Mouse (Mus musculus) stomach, postnatal 0 days (tissue): ENCODE measurements around the gene Cdc42ep5. TPM values are rescaled to one million over a fixed set of nuclear protein-coding genes. Genes with fewer than 3 reads are reported as not detected.
"Not testable (repeated sequence)": the region's sequence is repeated elsewhere in the genome, so short reads cannot be mapped to it uniquely, and the experiment has no call there.

Experiments used
- ATAC-seq: fragments of 200-750 bp; cut with Nextera tagmentation; 2 replicates; pipeline ENCODE4 v1.8.0; 2017; ENCODE audit not compliant: low FRiP score, low TSS enrichment
- DNase-seq: peaks from one replicate; pipeline ENCODE4 v3.0.0-alpha.2; 2016; ENCODE audit warnings: low spot score
- H3K27ac ChIP-seq: fragments of 300-500 bp; sonication (generic); replicated peaks from 2 replicates; pipeline ENCODE4 v1.5.1; 2014; ENCODE audit warnings: mild to moderate bottlenecking, control low read depth
- H3K27me3 ChIP-seq: fragments of 300-500 bp; sonication (generic); 2 replicates; pipeline ENCODE4 v1.6.1; 2014; ENCODE audit warnings: low read length; ENCODE audit not compliant: control insufficient read depth, insufficient read depth
- H3K36me3 ChIP-seq: fragments of 300-500 bp; sonication (generic); 2 replicates; pipeline ENCODE4 v1.6.1; 2014; ENCODE audit warnings: low read length, mixed read lengths; ENCODE audit not compliant: control insufficient read depth, insufficient read depth
- H3K4me1 ChIP-seq: fragments of 300-500 bp; sonication (generic); replicated peaks from 2 replicates; pipeline ENCODE4 v1.6.1; 2014; ENCODE audit warnings: antibody characterized with exemption; ENCODE audit not compliant: control insufficient read depth, insufficient read depth
- H3K4me2 ChIP-seq: fragments of 300-500 bp; sonication (generic); replicated peaks from 2 replicates; pipeline ENCODE4 v1.6.1; 2014; ENCODE audit warnings: low read depth, mild to moderate bottlenecking, control low read depth, moderate library complexity
- H3K4me3 ChIP-seq: fragments of 300-500 bp; sonication (generic); 2 replicates; pipeline ENCODE4 v1.5.1; 2014; ENCODE audit warnings: low read depth, low read length, control low read depth
- H3K9ac ChIP-seq: fragments of 300-500 bp; sonication (generic); 2 replicates; pipeline ENCODE4 v1.6.1; 2014; ENCODE audit warnings: mild to moderate bottlenecking, low read length, control low read depth, mixed read lengths
- H3K9me3 ChIP-seq: fragments of 300-500 bp; sonication (generic); 2 replicates; pipeline ENCODE4 v1.6.1; 2016; ENCODE audit warnings: low read length; ENCODE audit not compliant: control insufficient read depth
- CTCF ChIP-seq: IDR thresholded peaks from 2 replicates; pipeline ENCODE4 v1.5.1; 2016; ENCODE audit warnings: antibody characterized with exemption, low read depth, mild to moderate bottlenecking, moderate library complexity
- EP300 ChIP-seq: optimal IDR thresholded peaks from 2 replicates; pipeline ENCODE3; 2016; ENCODE audit warnings: antibody characterized with exemption
- WGBS: fragments of 180-500 bp; shearing (Covaris S2); extraction: QIAGEN DNeasy Blood & Tissue Kit; methylation state at CpG from one replicate; pipeline ENCODE4 v1.1.7; 2014; 5-methylcytosine and 5-hydroxymethylcytosine counted together
- polyA plus RNA-seq: library from polyadenylated mRNA; unstranded; fragments of >200 nt; fragmentation: Nextera tagmentation; extraction: Ambion mirVana; gene quantifications from 2 replicates; pipeline ENCODE4 v1.2.1, GENCODE M21; 2015

Gene Cdc42ep5
- polyA plus RNA-seq, 1 experiment from 2014 or later: 121 TPM

- Histone ChIP-seq H3K4me3 (no peak overlapping the region), H3K36me3 (no peaks in the 10 kb centered on the region), H3K4me2 (no peak overlapping the region), H3K9ac (no peak overlapping the region), H3K27ac (peak overlapping the region; percentile 45), H3K4me1 (0 out of 2 replicates have a peak, but pooled peaks cover 2% of the 10 kb centered on the region), H3K27me3 (no peaks in the 10 kb centered on the region), H3K9me3 (no peaks in the 10 kb centered on the region)
- TF ChIP-seq CTCF (no peak), EP300 (no peak)
- DNase-seq: no peak
- ATAC-seq: no peak
Measured at GRCm38 (mm10) chr7:4167098-4167497, 2.4 kb upstream of the Cdc42ep5 start.

GRCm38 (mm10) chr7:4165286-4165685, 626 bp upstream of the Cdc42ep5 start:
- peak overlapping the region; percentile 50 for H3K9ac ChIP-seq
- H3K9me3 ChIP-seq: no peaks in the 10 kb centered on the region
- H3K4me2 ChIP-seq: peak overlapping the region; percentile 71
- peak overlapping the region; percentile 92 for H3K27ac ChIP-seq
- no peaks in the 10 kb centered on the region for H3K27me3 ChIP-seq
- H3K4me1 ChIP-seq: 0 out of 2 replicates have a peak, but pooled peaks cover 2% of the 10 kb centered on the region
- ATAC-seq: no peak
- TF ChIP-seq EP300 (no peak), CTCF (no peak)
- WGBS: 5% methylated on average over 3 of the region's 3 CpGs
- DNase-seq: peak; percentile 36
- H3K4me3 ChIP-seq: peak overlapping the region; percentile 69; the same call in 1 of the 2 replicates
- H3K36me3 ChIP-seq: no peaks in the 10 kb centered on the region

DNA sequence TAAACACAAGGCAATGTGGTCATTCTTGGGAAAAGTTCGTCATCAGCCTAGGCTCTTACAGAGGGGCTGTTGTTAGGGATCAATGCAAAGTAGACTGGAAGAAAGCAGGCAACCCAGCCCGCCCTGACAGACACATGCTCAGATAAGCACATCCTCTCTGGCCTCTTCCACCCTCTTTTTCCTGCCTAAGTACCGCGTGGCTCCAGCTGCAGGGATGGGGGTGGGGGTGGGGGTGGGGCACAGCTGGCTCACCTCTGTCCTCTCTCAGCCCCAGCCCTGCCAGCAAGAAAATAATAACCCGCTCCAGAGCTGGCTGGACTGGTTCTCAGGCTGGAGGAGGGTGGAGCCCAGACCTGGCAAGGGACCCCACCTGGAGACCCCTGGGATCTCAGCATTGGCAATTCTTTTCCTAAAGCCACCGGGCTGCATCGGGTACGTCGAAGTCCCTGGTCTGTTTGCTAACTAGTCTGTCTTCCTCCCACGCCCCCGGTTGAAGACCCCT, 1.0 kb downstream of the Cdc42ep5 start:
- Histone ChIP-seq H3K4me2 (peak overlapping the region; percentile 71), H3K4me1 (0 out of 2 replicates have a peak, but pooled peaks cover 2% of the 10 kb centered on the region), H3K9ac (peak overlapping the region; percentile 69), H3K27me3 (no peaks in the 10 kb centered on the region), H3K9me3 (no peaks in the 10 kb centered on the region), H3K36me3 (no peaks in the 10 kb centered on the region), H3K4me3 (peak overlapping the region; percentile 69), H3K27ac (peak overlapping the region; percentile 92)
- DNase-seq (peak; percentile 84), ATAC-seq (peak; percentile 88)
- no peak for TF ChIP-seq CTCF
- no peak for TF ChIP-seq EP300
- WGBS: under 1% methylated on average over 9 of the region's 11 CpGs

- H3K4me2 ChIP-seq, H3K4me1 ChIP-seq, DNase-seq, H3K4me3 ChIP-seq, H3K27me3 ChIP-seq, H3K9ac ChIP-seq, H3K9me3 ChIP-seq, ATAC-seq, H3K36me3 ChIP-seq, H3K27ac ChIP-seq: not testable (repeated sequence)
- 93% methylated on average over 4 of the region's 4 CpGs for WGBS
- TF ChIP-seq CTCF: peak; percentile 25; the same call in 1 of the 2 replicates
Measured at GRCm38 (mm10) chr7:4161596-4161995, 3.1 kb downstream of the Cdc42ep5 start.

GRCm38 (mm10) chr7:4154976-4155375, 9.7 kb downstream of the Cdc42ep5 start:
- TF ChIP-seq CTCF: no peak
- no peak for TF ChIP-seq EP300
- 51% methylated on average over 4 of the region's 4 CpGs for WGBS
- Histone ChIP-seq H3K9ac (no peak overlapping the region), H3K36me3 (no peaks in the 10 kb centered on the region), H3K27ac (no peak overlapping the region), H3K4me3 (no peak overlapping the region), H3K9me3 (no peaks in the 10 kb centered on the region), H3K27me3 (no peaks in the 10 kb centered on the region), H3K4me1 (no peaks in the 10 kb centered on the region; the same call in 1 of the 2 replicates), H3K4me2 (no peak overlapping the region)
- DNase-seq (no peak), ATAC-seq (no peak)

GRCm38 (mm10) chr7:4154356-4154755, 10.3 kb downstream of the Cdc42ep5 start:
- TF ChIP-seq EP300 (no peak), CTCF (no peak)
- H3K4me3 ChIP-seq: no peak overlapping the region
- no peaks in the 10 kb centered on the region for H3K36me3 ChIP-seq
- no peak overlapping the region for H3K9ac ChIP-seq
- DNase-seq (no peak), ATAC-seq (no peak)
- H3K27ac ChIP-seq: no peak overlapping the region
- no peaks in the 10 kb centered on the region; the same call in 1 of the 2 replicates for H3K4me1 ChIP-seq
- no peak overlapping the region for H3K4me2 ChIP-seq
- no peaks in the 10 kb centered on the region for H3K9me3 ChIP-seq
- 77% methylated on average over 5 of the region's 5 CpGs for WGBS
- no peaks in the 10 kb centered on the region for H3K27me3 ChIP-seq
